Mouse (Mus musculus): ENCODE measurements around the gene Supt3. TPM values are rescaled to one million over a fixed set of nuclear protein-coding genes. Genes with fewer than 3 reads are reported as not detected.

Supt3 gene
- polyA plus RNA-seq, 1 experiment from 2014 or later: 21.1 TPM

DNA sequence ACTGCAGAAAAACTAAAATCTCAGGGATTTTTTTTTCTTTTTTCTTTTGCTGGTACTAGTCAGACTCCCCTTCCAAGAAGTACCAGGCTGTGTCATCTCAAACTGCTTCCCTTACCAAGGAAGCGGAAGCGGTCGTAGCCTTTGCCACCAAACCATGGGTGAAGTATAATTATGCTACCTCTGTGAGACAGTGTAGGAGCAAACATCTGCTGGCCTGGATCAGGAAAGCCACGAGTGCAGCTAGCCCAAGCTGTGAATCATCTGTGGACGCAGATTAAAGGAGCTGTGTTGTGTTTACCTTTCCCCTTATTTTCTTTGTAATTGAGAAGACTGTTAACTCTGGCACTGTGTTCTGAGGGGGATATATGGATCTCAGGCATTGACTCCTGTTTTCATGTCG lies 255.3 kb downstream of the Supt3 start:
- no peaks in the 10 kb centered on the region for H3K9me3 ChIP-seq (ENCODE audit: low read depth, low read length)
- H3K4me2 ChIP-seq: no peak overlapping the region
- no peaks in the 10 kb centered on the region for H3K36me3 ChIP-seq (ENCODE audit: insufficient read depth)
- no peaks in the 10 kb centered on the region for H3K4me1 ChIP-seq (ENCODE audit: insufficient read depth)
- no peak overlapping the region for H3K27ac ChIP-seq (ENCODE audit: low read depth)
- no peak for TF ChIP-seq CTCF (IDR thresholded peaks at IDR 0.05; ENCODE audit: low read depth)
- no peak for ATAC-seq (ENCODE audit: insufficient read depth)
- no peak overlapping the region for H3K4me3 ChIP-seq (ENCODE audit: low read depth, low read length)
- H3K9ac ChIP-seq: no peak overlapping the region
- DNase-seq: no peak
- 66% methylated on average over 6 of the region's 6 CpGs for WGBS
- H3K27me3 ChIP-seq (ENCODE audit: insufficient read depth, low read length): no peaks in the 10 kb centered on the region

DNA sequence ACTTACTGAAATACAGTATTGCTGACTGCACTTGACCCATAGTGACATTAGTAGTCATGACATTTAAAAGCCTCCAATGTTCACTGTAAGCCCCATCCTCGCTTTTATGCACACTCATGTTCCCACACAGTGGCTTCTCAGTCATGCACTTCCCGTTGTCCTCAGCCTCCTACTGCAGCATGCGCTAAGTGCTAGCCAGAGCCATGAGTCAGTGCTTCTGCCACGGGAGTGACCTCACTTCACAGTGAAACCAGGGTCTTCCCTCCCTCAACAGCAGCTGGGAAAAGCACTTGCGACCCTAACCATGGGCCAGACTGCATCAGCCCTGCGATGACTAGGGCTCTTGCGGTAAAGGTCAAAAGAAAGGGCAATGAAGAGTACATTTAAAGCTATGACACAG lies 256.7 kb downstream of the Supt3 start:
- H3K4me3 ChIP-seq (ENCODE audit: low read depth, low read length): no peak overlapping the region
- H3K9ac ChIP-seq: no peak overlapping the region
- H3K4me2 ChIP-seq: no peak overlapping the region
- H3K36me3 ChIP-seq (ENCODE audit: insufficient read depth): no peaks in the 10 kb centered on the region
- no peaks in the 10 kb centered on the region for H3K4me1 ChIP-seq (ENCODE audit: insufficient read depth)
- H3K27me3 ChIP-seq (ENCODE audit: insufficient read depth, low read length): no peaks in the 10 kb centered on the region
- WGBS: 60% methylated on average over 7 of the region's 7 CpGs
- ATAC-seq (ENCODE audit: insufficient read depth) (no peak), DNase-seq (no peak)
- no peak overlapping the region for H3K27ac ChIP-seq (ENCODE audit: low read depth)
- H3K9me3 ChIP-seq (ENCODE audit: low read depth, low read length): no peaks in the 10 kb centered on the region
- TF ChIP-seq CTCF (IDR thresholded peaks at IDR 0.05; ENCODE audit: low read depth): no peak

DNA sequence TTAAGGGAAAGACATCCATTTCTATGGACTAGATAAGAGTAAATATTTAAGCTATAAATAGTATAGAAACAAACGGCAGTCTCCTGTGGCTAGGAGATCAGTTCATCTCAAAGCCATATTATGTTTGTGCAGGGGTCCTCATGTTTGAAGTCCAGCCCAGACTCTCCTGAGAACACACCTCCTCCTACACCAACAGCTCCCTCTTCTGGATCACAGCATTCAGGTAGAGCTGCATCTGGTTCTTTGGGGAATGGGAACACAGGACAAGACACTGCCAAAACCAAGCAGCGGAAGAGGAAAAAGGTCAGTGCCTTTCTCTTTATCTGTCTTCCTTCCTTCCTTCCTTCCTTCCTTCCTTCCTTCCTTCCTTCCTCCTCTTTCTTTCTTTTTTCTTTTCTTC lies 264.1 kb downstream of the Supt3 start:
- H3K9ac ChIP-seq: no peak overlapping the region
- ATAC-seq (ENCODE audit: insufficient read depth) (no peak), DNase-seq (no peak)
- no peak overlapping the region for H3K4me2 ChIP-seq
- H3K4me1 ChIP-seq (ENCODE audit: insufficient read depth): no peaks in the 10 kb centered on the region
- TF ChIP-seq CTCF (IDR thresholded peaks at IDR 0.05; ENCODE audit: low read depth): no peak
- no peaks in the 10 kb centered on the region for H3K9me3 ChIP-seq (ENCODE audit: low read depth, low read length)
- H3K4me3 ChIP-seq (ENCODE audit: low read depth, low read length): no peak overlapping the region
- H3K36me3 ChIP-seq (ENCODE audit: insufficient read depth): no peaks in the 10 kb centered on the region
- no peaks in the 10 kb centered on the region for H3K27me3 ChIP-seq (ENCODE audit: insufficient read depth, low read length)
- WGBS: 62% methylated on average over 2 of the region's 2 CpGs
- H3K27ac ChIP-seq (ENCODE audit: low read depth): no peak overlapping the region

DNA sequence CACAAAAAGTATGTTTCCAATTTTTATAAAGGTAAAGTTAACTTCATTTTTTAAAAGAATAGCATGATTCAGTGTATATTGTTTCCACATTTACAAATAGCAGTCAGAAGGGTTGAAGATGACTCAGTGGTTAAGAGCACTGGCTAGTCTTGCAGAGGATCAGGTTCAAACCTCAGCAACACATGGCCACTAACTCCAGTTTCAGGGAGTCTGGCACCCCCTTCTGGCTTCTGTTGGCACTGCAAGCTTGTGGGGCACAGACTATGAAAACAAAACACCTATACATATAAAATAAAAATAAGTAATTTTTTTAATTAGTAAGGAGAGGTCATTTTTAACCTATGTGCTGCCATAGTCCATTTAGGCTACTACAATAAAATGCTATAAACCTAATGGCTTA lies 268.9 kb downstream of the Supt3 start:
- Histone ChIP-seq H3K36me3 (ENCODE audit: insufficient read depth) (no peaks in the 10 kb centered on the region), H3K4me1 (ENCODE audit: insufficient read depth) (no peaks in the 10 kb centered on the region), H3K4me2 (no peak overlapping the region), H3K27me3 (ENCODE audit: insufficient read depth, low read length) (no peaks in the 10 kb centered on the region), H3K27ac (ENCODE audit: low read depth) (no peak overlapping the region), H3K9ac (no peak overlapping the region), H3K9me3 (ENCODE audit: low read depth, low read length) (no peaks in the 10 kb centered on the region), H3K4me3 (ENCODE audit: low read depth, low read length) (no peak overlapping the region)
- TF ChIP-seq CTCF (IDR thresholded peaks at IDR 0.05; ENCODE audit: low read depth): peak; percentile 50
- DNase-seq (peak; percentile 29), ATAC-seq (ENCODE audit: insufficient read depth) (no peak)

DNA sequence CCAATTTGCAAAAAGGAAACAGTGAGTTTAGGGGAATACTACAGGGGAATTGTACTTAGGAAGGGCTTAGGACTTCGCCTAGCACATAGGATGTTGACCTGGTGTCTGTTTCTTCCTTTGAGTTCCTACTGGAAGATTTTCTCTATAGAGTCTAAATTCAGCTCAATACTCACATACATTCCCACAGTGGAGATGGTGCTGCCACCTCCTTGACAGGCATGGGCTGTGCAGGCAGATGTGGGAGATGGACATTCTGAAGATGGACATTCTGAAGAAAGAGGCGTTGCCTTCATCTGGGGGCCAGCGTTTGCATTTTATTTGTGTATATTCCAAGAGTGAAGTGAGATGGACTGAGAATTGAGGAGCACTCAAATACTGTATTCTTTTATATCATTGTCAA lies 269.6 kb downstream of the Supt3 start:
- H3K27ac ChIP-seq (ENCODE audit: low read depth): no peak overlapping the region
- no peak overlapping the region for H3K4me2 ChIP-seq
- H3K4me3 ChIP-seq (ENCODE audit: low read depth, low read length): no peak overlapping the region
- DNase-seq (no peak), ATAC-seq (ENCODE audit: insufficient read depth) (no peak)
- WGBS: 90% methylated on average over 3 of the region's 3 CpGs
- H3K27me3 ChIP-seq (ENCODE audit: insufficient read depth, low read length): no peaks in the 10 kb centered on the region
- TF ChIP-seq CTCF (IDR thresholded peaks at IDR 0.05; ENCODE audit: low read depth): no peak
- no peaks in the 10 kb centered on the region for H3K9me3 ChIP-seq (ENCODE audit: low read depth, low read length)
- no peaks in the 10 kb centered on the region for H3K4me1 ChIP-seq (ENCODE audit: insufficient read depth)
- H3K36me3 ChIP-seq (ENCODE audit: insufficient read depth): no peaks in the 10 kb centered on the region
- H3K9ac ChIP-seq: no peak overlapping the region

DNA sequence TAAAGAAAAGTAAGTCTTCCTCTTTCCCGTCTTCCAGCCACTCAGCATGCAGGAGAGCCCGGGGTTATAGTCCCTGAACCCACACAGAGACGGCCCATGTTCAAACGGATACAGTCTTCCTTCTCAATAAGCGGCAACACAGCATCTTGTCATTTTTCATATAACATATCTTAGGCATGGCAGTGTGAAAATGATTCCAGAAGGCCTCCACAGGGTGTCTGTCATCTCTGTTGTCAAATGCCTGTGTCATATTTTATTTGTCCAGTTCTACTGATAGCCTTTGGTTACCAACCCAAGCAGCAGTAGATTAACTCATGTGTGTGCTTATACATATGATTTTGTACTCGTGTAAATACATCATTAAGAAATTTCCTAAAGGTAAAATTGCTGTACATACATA lies 270.3 kb downstream of the Supt3 start:
- H3K27ac ChIP-seq (ENCODE audit: low read depth): no peak overlapping the region
- H3K9ac ChIP-seq: no peak overlapping the region
- ATAC-seq (ENCODE audit: insufficient read depth) (no peak), DNase-seq (no peak)
- H3K36me3 ChIP-seq (ENCODE audit: insufficient read depth): no peaks in the 10 kb centered on the region
- no peaks in the 10 kb centered on the region for H3K27me3 ChIP-seq (ENCODE audit: insufficient read depth, low read length)
- no peaks in the 10 kb centered on the region for H3K9me3 ChIP-seq (ENCODE audit: low read depth, low read length)
- H3K4me2 ChIP-seq: no peak overlapping the region
- H3K4me1 ChIP-seq (ENCODE audit: insufficient read depth): no peaks in the 10 kb centered on the region
- 78% methylated on average over 6 of the region's 6 CpGs for whole genome bisulfite sequencing
- H3K4me3 ChIP-seq (ENCODE audit: low read depth, low read length): no peak overlapping the region
- TF ChIP-seq CTCF (IDR thresholded peaks at IDR 0.05; ENCODE audit: low read depth): no peak

DNA sequence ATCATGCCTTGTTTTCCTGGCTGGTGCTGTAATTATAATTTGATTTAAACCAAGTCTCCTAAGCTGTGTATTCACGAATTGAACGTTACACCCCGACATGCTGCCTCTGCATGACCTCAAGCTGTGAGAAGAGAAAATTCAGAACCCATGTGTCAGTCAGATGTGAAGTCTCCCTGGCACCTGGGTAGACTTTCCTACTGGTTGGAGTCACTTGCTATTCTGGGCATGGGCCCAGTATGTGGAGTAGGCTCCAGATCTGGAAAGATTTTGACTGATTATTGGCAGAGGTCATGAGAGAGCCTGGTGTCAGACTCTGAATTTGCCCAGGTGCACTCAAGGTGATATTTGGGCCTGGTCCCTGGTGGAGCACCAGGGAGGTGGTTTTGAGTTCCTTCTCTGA lies 275.0 kb downstream of the Supt3 start:
- no peak for ATAC-seq (ENCODE audit: insufficient read depth)
- TF ChIP-seq CTCF (IDR thresholded peaks at IDR 0.05; ENCODE audit: low read depth): no peak
- no peak for DNase-seq
- H3K36me3 ChIP-seq (ENCODE audit: insufficient read depth): no peaks in the 10 kb centered on the region
- no peaks in the 10 kb centered on the region for H3K9me3 ChIP-seq (ENCODE audit: low read depth, low read length)
- H3K4me3 ChIP-seq (ENCODE audit: low read depth, low read length): no peak overlapping the region
- H3K27me3 ChIP-seq (ENCODE audit: insufficient read depth, low read length): no peaks in the 10 kb centered on the region
- 75% methylated on average over 3 of the region's 3 CpGs for WGBS
- H3K9ac ChIP-seq: no peak overlapping the region
- H3K27ac ChIP-seq (ENCODE audit: low read depth): no peak overlapping the region
- H3K4me1 ChIP-seq (ENCODE audit: insufficient read depth): no peaks in the 10 kb centered on the region
- no peak overlapping the region for H3K4me2 ChIP-seq

DNA sequence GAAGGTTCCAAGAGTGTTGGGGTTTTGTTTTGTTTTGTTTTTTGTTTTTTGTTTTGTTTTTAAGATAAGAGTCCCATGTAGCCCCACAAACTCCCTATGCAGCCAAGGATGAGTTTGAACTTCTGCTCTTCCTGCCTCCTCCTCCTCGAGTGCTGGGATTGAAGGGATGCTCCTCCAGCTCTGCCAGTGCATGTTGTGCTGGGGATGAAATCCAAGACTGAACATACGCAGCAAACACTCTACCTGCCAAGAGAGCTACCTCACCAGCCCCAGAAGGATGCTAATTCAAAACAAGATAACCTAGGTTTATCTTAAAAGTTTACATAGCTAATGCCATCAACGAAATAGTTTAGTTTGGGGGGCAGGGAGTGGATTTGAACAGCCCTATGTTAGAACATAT lies 276.4 kb downstream of the Supt3 start:
- no peak for DNase-seq
- Histone ChIP-seq H3K9ac (no peak overlapping the region), H3K4me2 (no peak overlapping the region), H3K27me3 (ENCODE audit: insufficient read depth, low read length) (no peaks in the 10 kb centered on the region), H3K36me3 (ENCODE audit: insufficient read depth) (no peaks in the 10 kb centered on the region), H3K27ac (ENCODE audit: low read depth) (no peak overlapping the region), H3K9me3 (ENCODE audit: low read depth, low read length) (no peaks in the 10 kb centered on the region), H3K4me1 (ENCODE audit: insufficient read depth) (no peaks in the 10 kb centered on the region), H3K4me3 (ENCODE audit: low read depth, low read length) (no peak overlapping the region)
- WGBS: 62% methylated on average over 3 of the region's 3 CpGs
- no peak for TF ChIP-seq CTCF (IDR thresholded peaks at IDR 0.05; ENCODE audit: low read depth)
- ATAC-seq (ENCODE audit: insufficient read depth): no peak
